Mouse (Mus musculus) G1E (cell line): ENCODE measurements around the gene Vmn2r1.

Source experiments
- CTCF ChIP-seq: IDR thresholded peaks from 2 replicates; pipeline ENCODE4 v1.5.1; 2012; ENCODE audit warnings: low read depth, low read length, inconsistent platforms, mixed read lengths
- GATA1 ChIP-seq: IDR thresholded peaks from 2 replicates; pipeline ENCODE4 v1.6.1; 2012; ENCODE audit warnings: borderline replicate concordance, low read length, inconsistent platforms, mixed read lengths
- GATA2 ChIP-seq: IDR thresholded peaks from 2 replicates; pipeline ENCODE4 v1.6.1; 2012; ENCODE audit warnings: low read depth, low read length, inconsistent platforms, borderline replicate concordance
- POLR2AphosphoS5 ChIP-seq: IDR thresholded peaks from 2 replicates; pipeline ENCODE4 v1.6.1; 2012; ENCODE audit warnings: low read depth, low read length, inconsistent platforms; ENCODE audit not compliant: insufficient replicate concordance
- TAL1 ChIP-seq: conservative IDR thresholded peaks from 2 replicates; pipeline ENCODE4 v1.6.1; 2012; ENCODE audit warnings: low read depth, low read length, inconsistent platforms, mixed read lengths

- TF ChIP-seq TAL1 (no peak), CTCF (peak; percentile 55), GATA1 (no peak), POLR2AphosphoS5 (no peak), GATA2 (no peak)
Measured at GRCm38 (mm10) chr3:64039818-64040784, 41.2 kb upstream of the Vmn2r1 start.
